Mouse (Mus musculus) MEL (cell line): Measurements from ENCODE around the gene Itk.

Experiments used
- CTCF ChIP-seq, 3 experiments: IDR thresholded peaks in 2 of 3; conservative IDR thresholded peaks in 1 of 3; 2 replicates each; pipeline ENCODE4 v1.5.1; 2011 to 2012; ENCODE audit warnings: low read length in 3 of 3, low read depth in 2 of 3, mild to moderate bottlenecking in 2 of 3, improper control_type of control experiment in 1 of 3, inconsistent platforms in 1 of 3, mixed read lengths in 1 of 3, moderate library complexity in 1 of 3; ENCODE audit not compliant: control insufficient read depth in 1 of 3, insufficient read depth in 1 of 3, poor library complexity in 1 of 3, severe bottlenecking in 1 of 3
- POLR2A ChIP-seq, 2 experiments: IDR thresholded peaks; 2 replicates each; pipeline ENCODE4 v1.6.1; 2011 to 2012; ENCODE audit warnings: low read length in 2 of 2, mild to moderate bottlenecking in 2 of 2, control low read depth in 1 of 2, improper control_type of control experiment in 1 of 2, low read depth in 1 of 2, moderate library complexity in 1 of 2; ENCODE audit not compliant: control insufficient read depth in 1 of 2, insufficient read depth in 1 of 2, poor library complexity in 1 of 2
- POLR2AphosphoS2 ChIP-seq: IDR thresholded peaks from 2 replicates; pipeline ENCODE4 v1.6.1; 2011; ENCODE audit warnings: low read length, improper control_type of control experiment
- RCOR1 ChIP-seq: IDR thresholded peaks from 2 replicates; pipeline ENCODE4 v1.6.1; 2012; ENCODE audit warnings: low read depth, mild to moderate bottlenecking, inconsistent platforms, low read length, improper control_type of control experiment
- TBP ChIP-seq: IDR thresholded peaks from 2 replicates; pipeline ENCODE4 v1.8.0; 2011; ENCODE audit warnings: low read depth, low read length, improper control_type of control experiment
- USF2 ChIP-seq, 2 experiments: IDR thresholded peaks; 2 replicates each; pipeline ENCODE4 v1.6.1; 2011 to 2012; ENCODE audit warnings: improper control_type of control experiment in 2 of 2, low read length in 2 of 2, borderline replicate concordance in 1 of 2, inconsistent platforms in 1 of 2, low read depth in 1 of 2, mild to moderate bottlenecking in 1 of 2; ENCODE audit not compliant: insufficient read depth in 1 of 2
- ZKSCAN1 ChIP-seq: IDR thresholded peaks from 2 replicates; pipeline ENCODE4 v1.6.1; 2012; ENCODE audit warnings: low read depth, mild to moderate bottlenecking, inconsistent platforms, low read length, improper control_type of control experiment, moderate library complexity
- ZNF384 ChIP-seq: IDR thresholded peaks from 2 replicates; pipeline ENCODE4 v1.6.1; 2012; ENCODE audit warnings: low read depth, mild to moderate bottlenecking, inconsistent platforms, low read length, improper control_type of control experiment

GRCm38 (mm10) chr11:46341960-46342359, 47.4 kb downstream of the Itk start:
- TF ChIP-seq ZNF384 = no peak
- TF ChIP-seq CTCF (IDR thresholded peaks at IDR 0.05 in 2 of 3, conservative IDR thresholded peaks at IDR 0.05 in 1 of 3; ENCODE audit: control insufficient read depth in 1 of 3, insufficient read depth in 1 of 3, low read depth in 2 of 3, low read length in 3 of 3, poor library complexity in 1 of 3, severe bottlenecking in 1 of 3) = no peak
- TF ChIP-seq POLR2AphosphoS2 = no peak
- TF ChIP-seq TBP = no peak
- TF ChIP-seq RCOR1 = no peak
- TF ChIP-seq USF2 (IDR thresholded peaks at IDR 0.05; ENCODE audit: borderline replicate concordance in 1 of 2, insufficient read depth in 1 of 2, low read depth in 1 of 2, low read length in 2 of 2) = no peak
- no peak for TF ChIP-seq POLR2A (IDR thresholded peaks at IDR 0.05; ENCODE audit: control insufficient read depth in 1 of 2, insufficient read depth in 1 of 2, low read depth in 1 of 2, low read length in 2 of 2, poor library complexity in 1 of 2)
- TF ChIP-seq ZKSCAN1 = no peak
